In the genomic region with DNA sequence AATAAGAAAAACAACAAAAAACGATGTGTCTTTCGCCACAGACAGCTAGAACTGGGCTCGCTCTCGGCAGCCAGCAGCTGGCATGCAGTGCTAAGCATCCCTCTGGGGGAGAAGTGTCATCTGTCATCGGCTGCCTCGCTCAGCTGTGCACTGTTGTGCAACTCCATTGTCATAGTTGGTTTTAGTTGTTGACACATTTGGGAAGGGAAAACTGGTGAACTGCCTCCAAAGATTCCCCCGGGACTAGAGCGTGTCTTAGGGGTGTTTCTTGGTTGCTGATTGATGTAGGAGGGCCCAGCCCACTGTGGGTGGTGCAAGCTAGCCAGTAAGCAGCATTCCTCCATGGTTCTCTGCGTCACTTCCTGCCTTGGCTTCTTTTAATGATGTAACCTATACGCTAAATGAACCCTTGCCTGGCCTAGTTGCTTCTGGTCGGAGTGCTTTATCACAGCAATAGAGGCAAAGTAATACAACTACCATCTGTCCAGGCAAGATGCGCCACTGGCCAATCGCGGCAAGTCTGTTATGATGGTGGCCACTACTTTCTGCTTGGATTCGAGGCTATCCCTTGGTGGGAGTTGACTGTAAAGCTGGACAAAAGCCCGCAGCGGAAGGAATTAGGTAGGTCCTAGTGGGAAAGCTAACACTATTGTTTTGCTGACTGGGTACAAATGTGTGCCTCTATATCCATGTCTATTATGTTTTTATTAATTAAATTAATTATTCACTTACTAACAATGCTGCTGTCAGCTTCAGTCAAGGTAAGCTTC, we compare ENCODE assay signal across 8 mouse cellular contexts. TPM values are rescaled to one million over a fixed set of nuclear protein-coding genes. Genes with fewer than 3 reads are reported as not detected.
A peak's percentile ranks its signal among the peaks of the same experiment; 100 is the strongest.
DNase-seq lines count a peak whose midpoint lies in the region; ATAC-seq and TF ChIP-seq lines count a peak whose summit lies in the region.

No protein-coding gene starts in this region.

- no peak overlapping the region for H3K4me3 ChIP-seq in liver, adult 2 months (ENCODE audit: insufficient read depth, low read depth, low read length)
- no peak overlapping the region for H3K4me3 ChIP-seq in midbrain, embryonic 14.5 days (replicated peaks; ENCODE audit: low read depth, low read length)

- no peaks in the 10 kb centered on the region for H3K27me3 ChIP-seq in liver, adult 2 months (ENCODE audit: control insufficient read depth, insufficient read depth, low read length)
- H3K27me3 ChIP-seq in midbrain, embryonic 14.5 days (ENCODE audit: control insufficient read depth, insufficient read depth, low read length) = no peaks in the 10 kb centered on the region

- no peak overlapping the region for H3K9ac ChIP-seq in liver, adult 2 months (ENCODE audit: low read depth, low read length)
- no peak overlapping the region for H3K9ac ChIP-seq in midbrain, embryonic 14.5 days (replicated peaks; ENCODE audit: low read length)

- H3K36me3 ChIP-seq in liver, adult 2 months (ENCODE audit: control insufficient read depth, insufficient read depth, low read length) = peaks cover 79% of the 10 kb centered on the region
- no peaks in the 10 kb centered on the region for H3K36me3 ChIP-seq in midbrain, embryonic 14.5 days (ENCODE audit: control insufficient read depth, insufficient read depth, low read length)

- no peak for TF ChIP-seq POLR2A in liver, adult 2 months (IDR thresholded peaks at IDR 0.05; ENCODE audit: extremely low read depth, insufficient read depth, low read length)

- ATAC-seq in granulocyte monocyte progenitor cell, adult 5-6 weeks (replicated peaks; ENCODE audit: poor library complexity, severe bottlenecking) = peak; percentile 65
- no peak for ATAC-seq in midbrain, embryonic 14.5 days (ENCODE audit: low FRiP score, low TSS enrichment)

- peaks cover 30% of the 10 kb centered on the region; the same call in 1 of the 2 replicates for H3K79me2 ChIP-seq in liver, adult 2 months (ENCODE audit: control insufficient read depth, insufficient read depth, low read length)

- TF ChIP-seq CTCF in liver, adult 2 months (IDR thresholded peaks at IDR 0.05; ENCODE audit: low read depth, low read length) = no peak

- peak overlapping the region; percentile 31; the same call in 1 of the 2 replicates for H3K27ac ChIP-seq in liver, adult 2 months (replicated peaks; ENCODE audit: insufficient read depth, low read depth, low read length)
- 0 out of 2 replicates have a peak overlapping the region, but pooled peaks have one; percentile 8 for H3K27ac ChIP-seq in midbrain, embryonic 14.5 days (replicated peaks; ENCODE audit: low read depth, low read length)

- peaks cover 24% of the 10 kb centered on the region for H3K4me1 ChIP-seq in liver, adult 2 months (ENCODE audit: control insufficient read depth, insufficient read depth, low read length)
- 0 out of 2 replicates have a peak, but pooled peaks cover 4% of the 10 kb centered on the region for H3K4me1 ChIP-seq in midbrain, embryonic 14.5 days (ENCODE audit: control insufficient read depth, insufficient read depth, low read length)

- WGBS in liver, adult 2 months = 51% methylated on average over 17 of the region's 17 CpGs
- 70% methylated on average over 17 of the region's 17 CpGs for WGBS in midbrain, embryonic 14.5 days

- no peak overlapping the region for H3K4me2 ChIP-seq in midbrain, embryonic 14.5 days (ENCODE audit: low read length)

- DNase-seq in liver, adult 2 months (ENCODE audit: extremely low read depth, low read depth, low spot score) = peak; percentile 72
- no peak for DNase-seq in liver
- DNase-seq in WW6 (ENCODE audit: low read depth, low spot score) = peak; percentile 47
- DNase-seq in kidney, postnatal 25 days = peak; percentile 25 to 65
- DNase-seq in midbrain, embryonic 14.5 days = peak; percentile 57
- no peak for DNase-seq in cerebellum, adult 9-11 months
- DNase-seq in left cerebral cortex, adult 8-10 months (ENCODE audit: low spot score in 2 of 2) = no peak

- H3K9me3 ChIP-seq in midbrain, embryonic 14.5 days (ENCODE audit: control insufficient read depth, low read length) = no peaks in the 10 kb centered on the region

RNA-seq across cellular contexts. Expression of a gene that starts 11.2 kb away (rescaled TPM):
- 175 and 236 TPM in 2 replicates for total RNA-seq in liver, adult 2 months (2014; rRNA removed)
- 1,032 and 1,086 TPM in 2 replicates for polyA plus RNA-seq in liver, adult 2 months (2012; rRNA removed)
- total RNA-seq in granulocyte monocyte progenitor cell, adult 5-6 weeks (2014; fragmentation: Nextera tagmentation) = 273 and 289 TPM in 2 replicates
- total RNA-seq in granulocyte monocyte progenitor cell, adult 5-6 weeks (2017) = 68.6 and 84.9 TPM in 2 replicates
- 3.7 and 13.7 TPM in 2 replicates for polyA plus RNA-seq in midbrain, embryonic 14.5 days (2014; fragmentation: Nextera tagmentation; extraction: Ambion mirVana)
- 10 to 100 TPM in 1 of 4 experiments, 1 to 10 TPM in 3; 4.8 to 13.3 (median 7.3) TPM for total RNA-seq in left cerebral cortex, adult 8-10 months (2022)

RNA-seq across cellular contexts. Expression of a gene that starts 53.0 kb away (rescaled TPM):
- under 0.01 and 0.13 TPM in 2 replicates for total RNA-seq in liver, adult 2 months (2014; rRNA removed)
- polyA plus RNA-seq in liver, adult 2 months (2012; rRNA removed) = 0.02 and 0.06 TPM in 2 replicates
- total RNA-seq in granulocyte monocyte progenitor cell, adult 5-6 weeks (2014; fragmentation: Nextera tagmentation) = not detected in 2 replicates
- total RNA-seq in granulocyte monocyte progenitor cell, adult 5-6 weeks (2017) = not detected in 2 replicates
- polyA plus RNA-seq in midbrain, embryonic 14.5 days (2014; fragmentation: Nextera tagmentation; extraction: Ambion mirVana) = 0.85 and 1.3 TPM in 2 replicates
- total RNA-seq in left cerebral cortex, adult 8-10 months (2022) = under 1 TPM; 0.21 to 0.70 (median 0.49) TPM

Comparison
In these comparisons a context has a peak if more than half of its experiments do, and no peak if none do; other contexts are left out.
1. DNase-seq: peak in liver, adult 2 months (single experiment), WW6 (single experiment), kidney, postnatal 25 days (2 of 2) and midbrain, embryonic 14.5 days (single experiment); none in liver (single experiment), cerebellum, adult 9-11 months (single experiment) and left cerebral cortex, adult 8-10 months (0 of 2).
2. RNA of a gene that starts 11.2 kb away (total RNA-seq): 68.6 to 289 TPM in granulocyte monocyte progenitor cell, adult 5-6 weeks and 175 to 236 TPM in liver, adult 2 months; 4.8 to 13.3 TPM in left cerebral cortex, adult 8-10 months; every median in the first group is over 4 times any median in the second.